Mouse (Mus musculus) kidney, adult 2 months (tissue): ENCODE data around the gene Hinfp.

Source experiments
- CTCF ChIP-seq: fragments of 200-500 bp; conservative IDR thresholded peaks from 2 replicates; pipeline ENCODE4 v1.5.1; 2011; ENCODE audit warnings: low read depth, mild to moderate bottlenecking, control low read depth, low read length, moderate library complexity, mixed read lengths; ENCODE audit not compliant: insufficient read depth, insufficient read length
- POLR2A ChIP-seq: fragments of 200-500 bp; IDR thresholded peaks from one replicate; pipeline ENCODE4 v1.6.1; 2011; ENCODE audit warnings: low read depth, low read length, control low read depth

- TF ChIP-seq POLR2A (no peak), CTCF (no peak)
These were observed 61.9 kb downstream of the Hinfp start for GRCm38 (mm10) chr9:44243621-44244020.
